Mouse (Mus musculus) cerebellum, adult 2 months (tissue): ENCODE results near the gene Dscaml1. TPM values are rescaled to one million over a fixed set of nuclear protein-coding genes. Genes with fewer than 3 reads are reported as not detected.

Source experiments
- DNase-seq, 2 experiments: peaks; one replicate each; pipeline ENCODE4 v3.0.0; 2021
- H3K27ac ChIP-seq: fragments of 200-500 bp; 2 replicates; pipeline ENCODE4 v1.5.1; 2012; ENCODE audit warnings: low read length, control low read depth, inconsistent platforms; ENCODE audit not compliant: insufficient read depth
- H3K27me3 ChIP-seq: fragments of 200-500 bp; 2 replicates; pipeline ENCODE4 v1.6.1; 2012; ENCODE audit warnings: inconsistent platforms, mild to moderate bottlenecking, low read length, moderate library complexity; ENCODE audit not compliant: control insufficient read depth, insufficient read depth
- H3K4me1 ChIP-seq: fragments of 200-500 bp; 2 replicates; pipeline ENCODE4 v1.6.1; 2011; ENCODE audit warnings: low read length; ENCODE audit not compliant: control insufficient read depth, insufficient read depth
- H3K4me3 ChIP-seq: fragments of 200-500 bp; replicated peaks from 2 replicates; pipeline ENCODE3; 2011; ENCODE audit warnings: mild to moderate bottlenecking, low read depth, low read length, control low read depth; ENCODE audit not compliant: insufficient read depth
- CTCF ChIP-seq: fragments of 200-500 bp; IDR thresholded peaks from 2 replicates; pipeline ENCODE4 v1.5.1; 2011; ENCODE audit warnings: low read depth, mild to moderate bottlenecking, control low read depth, low read length, moderate library complexity, borderline replicate concordance; ENCODE audit not compliant: insufficient read depth
- POLR2A ChIP-seq: fragments of 200-500 bp; IDR thresholded peaks from 2 replicates; pipeline ENCODE4 v1.6.1; 2011; ENCODE audit warnings: low read length, control low read depth, borderline replicate concordance; ENCODE audit not compliant: insufficient read depth
- WGBS: fragments of 180-500 bp; shearing (Covaris S2); methylation state at CpG from one replicate; pipeline ENCODE4 v1.1.7; 2018; 5-methylcytosine and 5-hydroxymethylcytosine counted together
- polyA plus RNA-seq: library from polyadenylated mRNA; depleted of rRNA; stranded (reverse); fragments of >200 nt; gene quantifications from 2 replicates; pipeline ENCODE4 v1.2.3, GENCODE M21; 2012

Gene Dscaml1
- polyA plus RNA-seq, 1 experiment = 23.4 TPM

DNA sequence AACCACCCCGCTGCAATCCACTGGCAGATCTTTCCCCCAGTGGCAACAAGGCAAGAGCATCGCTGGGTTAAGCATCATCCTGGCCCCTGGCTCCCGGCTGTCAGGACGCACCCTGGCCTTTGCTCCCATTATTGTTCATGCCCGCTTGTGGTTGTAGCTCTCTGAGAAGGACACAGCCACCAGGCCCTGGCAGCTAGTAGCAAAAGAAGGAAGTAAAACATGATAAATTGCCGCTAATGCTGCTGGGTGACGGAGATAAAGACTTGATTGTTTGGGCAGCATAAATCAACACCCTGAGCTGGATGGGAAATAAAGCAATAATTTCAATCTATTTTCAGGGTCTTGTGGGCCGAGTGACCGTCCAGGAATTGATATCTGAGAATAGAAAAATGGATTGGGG is 81.1 kb downstream of the Dscaml1 start:
- Histone ChIP-seq H3K27ac (peak overlapping the region; percentile 23; the same call in 1 of the 2 replicates), H3K27me3 (no peaks in the 10 kb centered on the region), H3K4me3 (no peak overlapping the region), H3K4me1 (peaks cover 5% of the 10 kb centered on the region)
- no peak for TF ChIP-seq POLR2A
- no peak for TF ChIP-seq CTCF
- WGBS = 82% methylated on average over 9 of the region's 9 CpGs
- DNase-seq = no peak

DNA sequence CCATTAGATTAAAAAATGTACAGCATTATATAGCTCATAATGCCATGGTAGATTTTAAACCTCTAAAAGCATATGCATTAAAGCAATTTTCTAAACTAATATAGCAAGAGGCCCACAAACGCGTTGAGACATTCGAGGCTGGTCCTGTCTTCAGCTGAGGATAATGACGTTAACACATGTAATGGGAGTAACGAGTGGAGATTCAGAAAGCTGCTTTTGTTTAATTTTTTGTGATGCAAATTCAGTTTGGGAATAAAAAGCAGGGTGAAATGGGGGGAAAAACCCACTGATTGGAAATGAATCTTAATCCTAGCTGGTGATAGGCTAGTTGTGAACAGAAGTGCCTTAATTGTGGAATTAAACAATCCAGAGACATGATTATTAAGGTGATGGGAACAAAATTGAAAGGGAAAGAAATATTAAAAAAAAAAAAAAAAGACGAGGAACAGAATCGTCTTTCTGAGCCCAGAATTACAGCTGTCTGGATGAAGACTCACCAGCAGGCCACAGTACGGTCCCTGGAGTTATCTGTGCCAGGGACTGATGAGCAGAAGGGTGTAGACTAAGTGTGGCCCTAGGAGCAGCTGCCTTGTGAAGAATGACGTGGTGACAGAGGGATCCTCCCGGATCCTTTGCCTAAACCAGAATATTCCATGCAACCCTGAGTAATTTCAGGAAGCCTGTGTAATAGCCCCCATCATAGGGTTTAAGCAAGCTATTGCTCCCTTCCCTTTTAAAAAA is 84.5 kb downstream of the Dscaml1 start:
- 65% methylated on average over 10 of the region's 10 CpGs for WGBS
- Histone ChIP-seq H3K4me1 (no peaks in the 10 kb centered on the region; the same call in none of the 2 replicates), H3K27ac (no peak overlapping the region), H3K4me3 (no peak overlapping the region), H3K27me3 (no peaks in the 10 kb centered on the region)
- TF ChIP-seq POLR2A (no peak), CTCF (no peak)
- no peak for DNase-seq

DNA sequence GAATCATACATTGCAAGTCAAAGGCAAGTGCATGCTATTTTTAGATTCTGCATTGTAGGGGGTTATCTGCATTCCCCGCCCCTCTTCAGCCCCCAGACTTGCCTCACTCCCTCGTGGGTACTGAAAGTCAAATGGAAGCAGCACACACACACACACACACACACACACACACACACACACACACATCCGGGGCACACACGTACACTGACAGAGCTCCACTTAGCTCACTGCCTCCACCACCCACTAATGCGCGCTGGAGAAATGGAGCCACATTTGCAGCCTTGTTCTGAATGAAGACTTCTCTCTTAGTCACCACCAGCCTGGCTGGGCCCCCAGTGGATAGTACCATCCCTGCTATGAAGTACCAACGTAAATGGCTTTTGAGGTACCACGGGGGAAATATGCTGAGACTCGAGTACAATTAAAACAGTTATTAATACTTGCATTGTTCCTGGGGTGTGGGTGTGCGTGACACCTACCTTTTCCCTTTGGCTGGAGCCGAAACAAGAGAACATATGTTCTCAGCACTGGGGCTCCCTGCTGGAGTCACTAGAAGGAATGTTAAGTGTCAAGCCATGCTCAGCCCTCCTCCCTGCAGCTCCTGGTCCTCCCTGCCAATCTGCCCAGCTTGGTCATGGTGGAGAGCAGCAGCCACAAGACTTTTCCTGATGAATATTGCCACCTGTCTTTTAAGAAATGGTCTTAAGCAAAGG is 91.7 kb downstream of the Dscaml1 start:
- H3K27ac ChIP-seq = 0 out of 2 replicates have a peak overlapping the region, but pooled peaks have one; percentile 10
- DNase-seq = peak; percentile 69 to 79
- no peaks in the 10 kb centered on the region for H3K27me3 ChIP-seq
- peaks cover 13% of the 10 kb centered on the region for H3K4me1 ChIP-seq
- TF ChIP-seq POLR2A = no peak
- TF ChIP-seq CTCF = no peak
- no peak overlapping the region for H3K4me3 ChIP-seq
- 40% methylated on average over 11 of the region's 11 CpGs for WGBS

DNA sequence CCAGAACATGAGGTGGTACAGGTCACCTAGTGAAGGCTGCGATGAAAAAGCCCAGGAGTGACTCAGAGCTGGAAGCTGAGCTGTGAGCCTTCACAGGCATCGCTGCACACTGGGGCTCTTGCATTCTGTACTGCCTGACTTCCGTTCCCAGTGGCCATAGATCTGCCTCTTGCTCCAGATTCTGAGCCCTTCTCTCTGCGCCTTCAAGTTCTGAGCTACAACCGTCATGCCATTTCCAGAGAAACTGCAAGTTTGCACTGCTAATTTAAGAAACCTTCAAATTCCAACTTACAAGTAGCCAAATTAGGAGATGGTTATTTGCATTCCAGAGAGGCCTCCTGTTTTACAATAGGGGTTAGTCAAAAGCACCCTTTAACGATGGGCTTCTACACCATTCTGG is 93.4 kb downstream of the Dscaml1 start:
- Histone ChIP-seq H3K4me1 (peaks cover 16% of the 10 kb centered on the region), H3K4me3 (no peak overlapping the region), H3K27ac (no peak overlapping the region), H3K27me3 (no peaks in the 10 kb centered on the region)
- WGBS = 91% methylated on average over 6 of the region's 6 CpGs
- TF ChIP-seq CTCF (no peak), POLR2A (no peak)
- no peak for DNase-seq

DNA sequence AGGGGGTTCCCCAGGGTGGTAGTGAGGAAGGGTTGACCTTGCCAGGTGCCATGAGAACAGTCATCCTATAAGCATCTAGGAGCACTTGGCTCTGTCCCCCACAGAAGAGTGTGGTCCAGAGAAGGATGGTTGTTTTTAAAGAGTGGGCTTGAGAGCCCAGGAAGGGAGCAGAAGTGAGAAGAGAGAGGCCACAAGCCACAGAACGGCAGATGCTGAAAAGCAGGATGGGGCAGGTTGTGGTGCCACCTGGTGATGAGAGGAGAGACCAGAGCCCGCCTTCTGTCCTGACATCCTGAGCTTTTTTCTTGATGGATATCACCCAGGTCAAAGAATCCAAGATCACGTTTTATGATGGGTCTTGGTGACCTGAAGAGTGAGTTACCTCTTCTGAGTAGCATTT is 96.4 kb downstream of the Dscaml1 start:
- Histone ChIP-seq H3K4me3 (no peak overlapping the region), H3K4me1 (peaks cover 15% of the 10 kb centered on the region), H3K27me3 (no peaks in the 10 kb centered on the region), H3K27ac (no peak overlapping the region)
- no peak for TF ChIP-seq POLR2A
- TF ChIP-seq CTCF = peak; percentile 40; the same call in 1 of the 2 replicates
- 78% methylated on average over 3 of the region's 3 CpGs for WGBS
- no peak for DNase-seq

DNA sequence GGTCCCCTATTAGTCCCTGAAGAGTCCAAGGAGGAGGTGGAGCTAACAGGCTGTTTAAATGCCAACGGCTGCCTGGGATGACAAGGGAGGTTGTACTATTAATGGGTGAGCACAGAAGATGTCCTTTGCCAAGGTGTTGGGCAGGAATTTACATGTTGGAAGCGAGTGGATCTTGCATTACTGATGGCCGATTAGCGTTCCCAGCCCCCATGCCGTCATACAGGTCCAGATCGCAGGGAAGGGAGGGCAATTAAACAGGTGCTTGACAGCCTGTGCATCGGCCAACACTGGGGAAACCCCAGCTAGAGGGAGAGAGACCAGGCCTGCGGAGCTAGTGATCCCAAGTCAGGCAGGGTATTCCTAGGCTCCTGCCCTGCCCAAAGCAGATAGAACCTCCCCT is 98.1 kb downstream of the Dscaml1 start:
- Histone ChIP-seq H3K27me3 (no peaks in the 10 kb centered on the region), H3K4me3 (no peak overlapping the region), H3K4me1 (peaks cover 3% of the 10 kb centered on the region), H3K27ac (no peak overlapping the region)
- WGBS = 27% methylated on average over 8 of the region's 8 CpGs
- peak in 1 of 2 experiments; percentile 38 for DNase-seq
- no peak for TF ChIP-seq CTCF
- TF ChIP-seq POLR2A = no peak

DNA sequence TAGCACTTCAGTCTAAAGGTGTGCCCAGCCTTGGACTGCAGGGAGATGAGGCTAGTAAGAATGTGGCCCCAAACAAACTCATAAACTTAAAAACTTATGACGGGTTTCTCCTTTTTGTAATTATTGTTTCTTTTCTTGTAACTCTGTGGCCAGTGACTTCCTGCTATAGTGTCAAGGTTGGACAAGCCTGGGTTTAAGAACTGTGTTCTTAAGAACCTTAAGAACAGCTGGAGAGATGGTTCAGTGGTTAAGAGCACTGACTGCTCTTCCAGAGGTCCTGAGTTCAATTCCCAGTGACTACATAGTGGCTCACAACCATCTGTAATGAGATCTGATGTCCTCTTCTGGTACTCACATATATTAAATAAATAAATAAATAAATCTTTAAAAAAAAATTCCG is 106.8 kb downstream of the Dscaml1 start:
- H3K4me1 ChIP-seq = no peaks in the 10 kb centered on the region

More for the DNA sequence above, 106.8 kb downstream of the Dscaml1 start:
- WGBS = 96% methylated on average over 2 of the region's 2 CpGs
- TF ChIP-seq POLR2A (no peak), CTCF (no peak)
- H3K27me3 ChIP-seq = no peaks in the 10 kb centered on the region
- no peak for DNase-seq
- H3K27ac ChIP-seq = no peak overlapping the region
- H3K4me3 ChIP-seq = no peak overlapping the region
